Mouse (Mus musculus): ENCODE data around the gene Ms4a4b.
"Not testable (repeated sequence)": the region's sequence is repeated elsewhere in the genome, so short reads cannot be mapped to it uniquely, and the experiment has no call there.

GRCm38 (mm10) chr19:11468361-11468760, 25.0 kb downstream of the Ms4a4b start:
- TF ChIP-seq EP300 (IDR thresholded peaks at IDR 0.05; ENCODE audit: insufficient read depth, low read depth, low read length); CTCF (IDR thresholded peaks at IDR 0.05; ENCODE audit: low read depth, low read length): not testable (repeated sequence)

Data from ES-Bruce4 (cell line).